Mouse (Mus musculus): ENCODE measurements around the gene Cmc2. TPM values are rescaled to one million over a fixed set of nuclear protein-coding genes. Genes with fewer than 3 reads are reported as not detected.

The Cmc2 gene
- polyA plus RNA-seq, 1 experiment = 21.6 TPM

DNA sequence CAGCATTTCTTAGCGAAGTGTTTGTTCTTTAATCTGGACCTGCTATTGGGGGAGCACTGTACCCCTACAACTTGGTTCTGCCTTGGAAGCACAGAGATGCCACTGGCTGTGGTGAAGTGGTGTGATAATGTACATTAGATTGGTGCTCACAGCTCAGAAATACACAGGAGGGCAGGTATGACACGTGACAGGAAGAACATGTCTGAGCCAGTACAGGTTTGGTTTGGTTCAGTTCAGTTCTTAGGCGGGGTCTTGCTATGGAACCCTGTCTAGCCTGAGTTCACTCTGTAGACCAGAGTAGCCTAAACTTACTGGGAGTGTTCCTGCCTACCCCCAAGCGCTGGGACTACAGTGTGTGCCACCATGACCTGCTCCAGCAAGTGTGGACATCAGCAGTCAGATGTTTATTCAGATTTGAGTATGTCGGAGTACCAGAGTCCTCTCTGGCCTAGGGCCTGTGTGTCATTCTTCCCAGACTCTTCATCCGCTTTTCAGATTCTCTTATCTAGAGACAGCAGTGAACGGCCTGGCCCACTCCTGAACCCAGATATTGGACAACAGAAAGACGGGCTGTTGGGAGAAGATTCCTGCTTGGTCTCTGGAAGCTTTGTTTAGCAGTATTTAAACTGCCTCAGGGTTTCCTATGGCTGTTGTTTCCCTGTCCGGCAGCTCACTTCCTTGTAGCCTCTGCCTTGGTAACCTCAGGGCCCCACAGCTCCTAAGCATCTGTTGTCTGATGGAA lies 24.1 kb upstream of the Cmc2 start:
- TF ChIP-seq CTCF (IDR thresholded peaks at IDR 0.05; ENCODE audit: extremely low read depth, insufficient read depth, low read length) = no peak
- TF ChIP-seq POLR2A (IDR thresholded peaks at IDR 0.05; ENCODE audit: extremely low read depth, insufficient read depth, low read length) = no peak
- Histone ChIP-seq H3K4me1 (ENCODE audit: control insufficient read depth, insufficient read depth, low read length) (peaks cover 7% of the 10 kb centered on the region), H3K27ac (ENCODE audit: insufficient read depth, low read length) (0 out of 2 replicates have a peak overlapping the region, but pooled peaks have one; percentile 15), H3K4me3 (ENCODE audit: insufficient read depth, low read length) (peak overlapping the region; percentile 69; the same call in 1 of the 2 replicates)

DNA sequence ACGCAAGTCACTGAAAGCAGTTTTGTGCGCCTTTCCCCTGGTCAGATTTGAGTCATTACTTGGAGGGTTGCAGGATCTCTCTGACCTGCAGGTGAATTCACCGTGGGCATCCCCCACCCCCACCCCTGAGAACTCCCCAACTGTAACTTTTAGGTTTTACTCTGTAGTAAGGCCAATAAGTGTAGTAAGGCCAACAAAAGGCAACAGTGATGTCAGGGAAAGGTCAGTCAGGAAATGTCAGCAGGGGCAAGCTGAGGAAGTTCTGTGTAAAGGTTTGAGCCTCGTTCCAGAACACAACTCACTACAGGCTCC lies 23.1 kb upstream of the Cmc2 start:
- Histone ChIP-seq H3K4me1 (ENCODE audit: control insufficient read depth, insufficient read depth, low read length) (peaks cover 7% of the 10 kb centered on the region), H3K4me3 (ENCODE audit: insufficient read depth, low read length) (peak overlapping the region; percentile 69), H3K27ac (ENCODE audit: insufficient read depth, low read length) (0 out of 2 replicates have a peak overlapping the region, but pooled peaks have one; percentile 15)
- TF ChIP-seq POLR2A (IDR thresholded peaks at IDR 0.05; ENCODE audit: extremely low read depth, insufficient read depth, low read length) = no peak

DNA sequence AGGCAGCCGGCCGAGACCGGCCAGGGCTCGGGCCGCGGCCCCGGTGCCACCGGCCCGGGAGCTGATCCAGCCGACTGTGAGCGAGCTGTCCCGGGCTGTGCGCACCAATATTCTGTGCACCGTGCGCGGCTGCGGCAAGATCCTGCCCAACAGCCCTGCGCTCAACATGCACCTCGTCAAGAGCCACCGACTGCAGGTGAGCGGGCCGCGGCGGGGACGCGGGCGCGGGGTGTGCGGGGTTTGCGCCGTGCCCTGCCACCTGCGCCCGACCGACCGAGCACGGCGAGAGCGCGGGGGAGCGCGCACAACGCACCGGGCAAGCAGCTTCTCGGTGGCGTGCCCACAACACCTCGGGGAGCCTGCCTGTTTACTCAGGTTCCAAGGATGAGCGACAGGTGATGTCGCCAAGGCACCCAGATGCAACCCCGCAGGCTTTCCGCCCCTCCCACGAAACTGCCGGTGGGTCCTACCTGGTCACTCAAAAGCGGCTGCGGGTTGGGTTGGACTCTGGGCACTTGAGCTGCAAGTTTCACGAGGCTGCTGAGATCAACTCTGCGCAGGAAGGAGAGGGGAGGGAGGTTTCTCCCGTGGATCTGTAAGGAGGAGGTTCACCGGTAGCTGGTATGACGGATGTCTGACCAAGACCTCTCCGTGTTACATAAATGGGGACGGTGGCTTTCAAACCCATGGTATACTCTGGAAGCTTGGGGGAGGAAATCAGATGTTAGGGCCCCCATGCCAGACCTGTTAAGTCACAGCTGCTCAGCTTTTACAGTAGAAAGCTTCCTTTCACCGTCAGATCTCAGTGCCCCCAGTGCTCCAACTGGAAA lies 22.5 kb upstream of the Cmc2 start:
- Histone ChIP-seq H3K27ac (ENCODE audit: insufficient read depth, low read length) (peak overlapping the region; percentile 73), H3K4me1 (ENCODE audit: control insufficient read depth, insufficient read depth, low read length) (peaks cover 7% of the 10 kb centered on the region), H3K4me3 (ENCODE audit: insufficient read depth, low read length) (peak overlapping the region; percentile 69)
- TF ChIP-seq CTCF (IDR thresholded peaks at IDR 0.05; ENCODE audit: extremely low read depth, insufficient read depth, low read length) (no peak), POLR2A (IDR thresholded peaks at IDR 0.05; ENCODE audit: extremely low read depth, insufficient read depth, low read length) (0 out of 2 replicates have a peak, but pooled peaks have one; percentile 32)

DNA sequence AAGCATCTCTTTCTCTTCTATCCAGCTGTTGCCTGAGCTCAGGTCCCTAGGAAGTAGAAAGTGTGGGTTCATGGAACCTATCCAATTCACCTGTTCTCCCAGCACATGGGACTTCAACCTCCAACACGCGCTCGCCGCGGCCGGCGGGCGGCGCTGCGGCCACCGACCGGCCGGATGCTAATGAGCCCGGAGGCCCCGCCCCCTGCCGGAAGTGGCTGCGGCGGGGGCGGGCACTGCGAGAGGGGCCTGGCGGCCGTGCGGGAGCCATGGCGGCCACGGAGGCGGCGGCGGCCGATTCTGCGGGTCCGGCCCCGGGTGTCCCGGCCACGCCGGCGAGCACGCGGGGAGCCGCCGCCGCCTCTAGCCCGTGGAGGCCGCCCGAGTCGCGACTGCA lies 21.9 kb upstream of the Cmc2 start, which contains the start of gene Atmin:
Atmin (plus strand) TSS at position 233 of the 394 bp plus-strand sequence.
- Histone ChIP-seq H3K4me3 (ENCODE audit: insufficient read depth, low read length) (peak within 1 kb of the TSS; percentile 69), H3K4me1 (ENCODE audit: control insufficient read depth, insufficient read depth, low read length) (peaks cover 7% of the 10 kb centered on the region), H3K27ac (ENCODE audit: insufficient read depth, low read length) (peak within 1 kb of the TSS; percentile 73)
- no peak for TF ChIP-seq POLR2A (IDR thresholded peaks at IDR 0.05; ENCODE audit: extremely low read depth, insufficient read depth, low read length)
- peak; percentile 29; the same call in 1 of the 2 replicates for TF ChIP-seq CTCF (IDR thresholded peaks at IDR 0.05; ENCODE audit: extremely low read depth, insufficient read depth, low read length)

DNA sequence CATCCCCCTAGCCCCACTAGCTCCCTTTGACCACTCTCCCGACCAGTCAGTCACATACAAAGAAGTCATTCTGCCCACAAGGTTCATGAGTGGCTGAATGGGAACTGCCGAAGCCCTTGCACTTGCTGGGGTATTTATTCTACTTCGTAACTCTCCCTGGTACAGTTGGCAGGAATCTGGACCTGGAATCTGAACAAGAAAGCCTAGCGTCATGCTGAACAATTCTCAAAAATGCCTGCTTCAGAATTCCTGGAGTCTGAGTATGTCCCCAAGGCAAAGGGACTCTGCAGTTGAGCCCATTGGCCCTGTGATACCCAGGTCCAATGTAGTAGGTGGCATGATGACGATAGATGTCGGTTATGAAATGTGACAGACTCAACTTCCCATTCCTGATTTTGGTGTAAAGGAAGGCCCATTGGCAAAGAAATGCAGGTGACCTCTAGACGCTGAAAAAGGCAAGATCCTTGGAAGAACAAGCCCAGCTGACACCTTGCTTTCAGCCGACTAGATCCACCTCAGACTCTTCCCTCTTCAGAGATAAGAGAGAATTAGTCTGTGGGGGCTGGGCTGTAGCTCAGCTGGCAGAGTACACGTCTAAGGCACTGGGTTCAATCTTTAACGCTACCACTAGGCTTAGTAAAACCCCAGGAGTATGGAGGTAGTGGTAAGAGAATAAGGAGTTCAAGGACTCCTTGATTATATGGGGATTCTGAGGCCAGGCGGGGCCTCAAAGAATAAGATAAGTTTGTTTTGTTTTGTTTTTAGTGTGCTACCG lies 21.2 kb upstream of the Cmc2 start:
- TF ChIP-seq POLR2A (IDR thresholded peaks at IDR 0.05; ENCODE audit: extremely low read depth, insufficient read depth, low read length) (no peak), CTCF (IDR thresholded peaks at IDR 0.05; ENCODE audit: extremely low read depth, insufficient read depth, low read length) (no peak)
- Histone ChIP-seq H3K4me3 (ENCODE audit: insufficient read depth, low read length) (peak overlapping the region; percentile 69; the same call in 1 of the 2 replicates), H3K4me1 (ENCODE audit: control insufficient read depth, insufficient read depth, low read length) (peaks cover 7% of the 10 kb centered on the region), H3K27ac (ENCODE audit: insufficient read depth, low read length) (no peak overlapping the region)

DNA sequence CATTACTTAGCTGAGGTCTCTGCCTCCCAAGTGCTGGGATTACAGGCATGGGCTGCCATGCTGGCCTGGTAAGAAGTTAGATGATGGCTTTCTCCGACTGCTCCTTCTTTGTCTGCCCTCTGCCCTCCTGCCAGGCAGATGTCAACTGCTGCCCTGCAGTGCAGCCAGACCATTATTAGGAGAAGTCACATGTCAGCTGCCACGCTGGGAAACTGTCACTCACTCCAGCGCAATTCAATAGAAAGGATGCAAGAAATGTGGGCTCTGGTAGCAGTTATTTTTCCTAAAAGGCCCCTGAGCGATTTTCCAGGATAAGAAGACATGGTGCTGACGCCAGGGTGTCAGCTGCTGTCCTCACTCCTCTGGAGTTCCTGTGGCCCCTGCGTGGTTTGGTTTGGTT lies 14.3 kb upstream of the Cmc2 start:
- no peak overlapping the region for H3K27ac ChIP-seq (ENCODE audit: insufficient read depth, low read length)
- TF ChIP-seq CTCF (IDR thresholded peaks at IDR 0.05; ENCODE audit: extremely low read depth, insufficient read depth, low read length) (no peak), POLR2A (IDR thresholded peaks at IDR 0.05; ENCODE audit: extremely low read depth, insufficient read depth, low read length) (no peak)
- H3K4me1 ChIP-seq (ENCODE audit: control insufficient read depth, insufficient read depth, low read length) = no peaks in the 10 kb centered on the region
- no peak overlapping the region for H3K4me3 ChIP-seq (ENCODE audit: insufficient read depth, low read length)

DNA sequence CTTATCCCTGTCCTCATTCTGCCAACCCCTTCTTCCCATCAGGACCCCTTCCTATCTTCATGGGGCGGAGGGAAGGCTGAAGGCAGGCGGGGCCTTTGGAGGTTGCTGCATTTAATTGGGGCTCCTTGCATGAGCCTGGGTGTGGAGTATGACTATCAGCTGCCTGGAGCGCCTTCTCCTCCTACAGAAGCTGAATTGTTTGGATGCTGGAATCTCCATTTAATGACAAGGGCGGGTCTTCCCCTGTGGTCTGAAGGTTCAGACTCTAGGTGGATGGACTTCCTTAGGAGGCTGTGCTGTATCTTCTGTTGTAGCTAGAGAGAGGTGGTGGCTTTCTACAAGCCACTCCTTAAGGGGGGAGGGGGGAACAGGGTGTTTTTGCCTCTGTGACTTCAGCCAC lies 13.7 kb upstream of the Cmc2 start:
- Histone ChIP-seq H3K4me1 (ENCODE audit: control insufficient read depth, insufficient read depth, low read length) (no peaks in the 10 kb centered on the region), H3K27ac (ENCODE audit: insufficient read depth, low read length) (no peak overlapping the region), H3K4me3 (ENCODE audit: insufficient read depth, low read length) (no peak overlapping the region)
- TF ChIP-seq CTCF (IDR thresholded peaks at IDR 0.05; ENCODE audit: extremely low read depth, insufficient read depth, low read length) (no peak), POLR2A (IDR thresholded peaks at IDR 0.05; ENCODE audit: extremely low read depth, insufficient read depth, low read length) (no peak)

DNA sequence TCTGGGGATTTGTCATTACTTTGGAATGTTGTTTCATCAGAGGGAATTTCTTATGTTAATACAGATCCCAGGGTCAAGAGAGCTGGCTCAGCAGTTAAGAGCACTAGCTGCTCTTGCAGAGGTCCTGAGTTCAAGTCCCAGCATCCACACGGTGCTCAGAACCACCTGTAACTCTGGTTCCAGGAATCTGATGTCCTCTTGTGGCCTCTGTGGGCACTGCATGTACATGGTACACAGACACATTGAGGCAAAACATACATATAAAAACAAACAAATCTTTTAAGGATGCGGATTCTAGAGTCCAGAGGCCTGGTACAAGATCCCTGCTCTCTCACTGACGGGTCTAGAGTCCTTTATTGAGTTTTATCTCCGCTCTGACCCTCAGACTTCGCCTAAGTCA lies 7.3 kb upstream of the Cmc2 start:
- 0 out of 2 replicates have a peak, but pooled peaks have one; percentile 3 for TF ChIP-seq CTCF (IDR thresholded peaks at IDR 0.05; ENCODE audit: extremely low read depth, insufficient read depth, low read length)
- no peak for TF ChIP-seq POLR2A (IDR thresholded peaks at IDR 0.05; ENCODE audit: extremely low read depth, insufficient read depth, low read length)
- no peaks in the 10 kb centered on the region for H3K4me1 ChIP-seq (ENCODE audit: control insufficient read depth, insufficient read depth, low read length)
- H3K27ac ChIP-seq (ENCODE audit: insufficient read depth, low read length) = no peak overlapping the region
- H3K4me3 ChIP-seq (ENCODE audit: insufficient read depth, low read length) = no peak overlapping the region

DNA sequence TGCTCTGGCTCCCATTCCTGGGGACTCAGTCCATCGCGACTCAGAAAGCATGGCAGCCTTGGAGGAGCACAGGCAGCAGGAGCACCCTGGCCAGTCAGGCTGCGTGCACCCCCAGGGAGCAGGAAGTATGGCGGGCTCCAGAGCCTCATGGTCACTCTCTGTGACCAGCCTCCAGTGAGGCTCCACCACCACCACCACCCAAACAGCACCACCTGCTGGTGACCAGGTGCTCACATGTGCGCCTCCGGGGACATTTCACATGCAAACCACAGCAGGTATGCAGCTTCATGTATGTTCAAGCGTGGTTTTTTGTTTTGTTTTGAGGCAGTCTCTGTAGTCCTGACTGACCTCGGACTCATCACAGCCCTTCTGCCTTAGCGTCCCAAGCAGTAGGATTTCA lies 6.6 kb upstream of the Cmc2 start:
- H3K4me1 ChIP-seq (ENCODE audit: control insufficient read depth, insufficient read depth, low read length) = no peaks in the 10 kb centered on the region
- no peak overlapping the region for H3K27ac ChIP-seq (ENCODE audit: insufficient read depth, low read length)
- TF ChIP-seq POLR2A (IDR thresholded peaks at IDR 0.05; ENCODE audit: extremely low read depth, insufficient read depth, low read length) = no peak
- TF ChIP-seq CTCF (IDR thresholded peaks at IDR 0.05; ENCODE audit: extremely low read depth, insufficient read depth, low read length) = peak; percentile 36
- no peak overlapping the region for H3K4me3 ChIP-seq (ENCODE audit: insufficient read depth, low read length)
